23 mouse cellular contexts compared by ENCODE assay signal in genomic region chr8:94399361-94399953, GRCm38 (mm10). TPM values are rescaled to one million over a fixed set of nuclear protein-coding genes. Genes with fewer than 3 reads are reported as not detected.
"Had no signal": no experiment of that assay in that cellular context is flagged by ENCODE, and none has a peak within 500 bp of the region (broad histone marks: within the 10 kb centered on the region; RNA-seq: fewer than 3 reads in every experiment).

No protein-coding gene starts in this region.

- H3K4me1 ChIP-seq: hindbrain, embryonic 10.5 days; hindbrain, embryonic 12.5 days; intestine, embryonic 15.5 days; limb, embryonic 10.5 days; limb, embryonic 12.5 days had no signal

- H3K4me2 ChIP-seq: heart, embryonic 12.5 days; hindbrain, embryonic 12.5 days; hindbrain, embryonic 14.5 days; intestine, embryonic 15.5 days; limb, embryonic 12.5 days had no signal

- H3K27me3 ChIP-seq: heart, embryonic 12.5 days; hindbrain, embryonic 12.5 days; intestine, embryonic 15.5 days; limb, embryonic 12.5 days had no signal

- H3K27ac ChIP-seq: heart, adult 2 months; hindbrain, embryonic 10.5 days; hindbrain, embryonic 12.5 days; hindbrain, embryonic 14.5 days; intestine, embryonic 15.5 days; layer of hippocampus, adult 2 months; left cerebral cortex, adult 2 months; limb, embryonic 10.5 days; limb, embryonic 12.5 days had no signal

- H3K4me3 ChIP-seq: heart, adult 2 months; heart, embryonic 12.5 days; hindbrain, embryonic 10.5 days; hindbrain, embryonic 12.5 days; intestine, embryonic 15.5 days; layer of hippocampus, adult 2 months; left cerebral cortex, adult 2 months; limb, embryonic 10.5 days; limb, embryonic 12.5 days had no signal

- DNase-seq: forebrain, postnatal 0 days; gastrocnemius, postnatal 14 days; gastrocnemius, postnatal 36 days; heart, adult 2 months; heart, postnatal 10 days; heart, postnatal 4 days; kidney, adult 18-20 months; kidney, adult 8-10 months; kidney, postnatal 10 days; kidney, postnatal 25 days; kidney, postnatal 4 days; liver had no signal

- H3K9me3 ChIP-seq: heart, embryonic 12.5 days; hindbrain, embryonic 10.5 days; hindbrain, embryonic 12.5 days; intestine, embryonic 15.5 days; limb, embryonic 10.5 days; limb, embryonic 12.5 days had no signal

- ATAC-seq: forebrain, postnatal 0 days; hindbrain, embryonic 16.5 days; intestine, embryonic 15.5 days; intestine, postnatal 0 days had no signal

- H3K9ac ChIP-seq: forebrain, postnatal 0 days; heart, embryonic 12.5 days; hindbrain, embryonic 12.5 days; hindbrain, embryonic 14.5 days; intestine, embryonic 15.5 days; limb, embryonic 12.5 days had no signal

RNA-seq across cellular contexts. Expression of gene Nlrc5, which starts 34.7 kb away (rescaled TPM):
- polyA plus RNA-seq: limb, embryonic 10.5 days had no signal
